Mouse (Mus musculus) hindbrain, embryonic 15.5 days (tissue): ENCODE results near the gene B3glct. TPM values are rescaled to one million over a fixed set of nuclear protein-coding genes. Genes with fewer than 3 reads are reported as not detected.
A peak's percentile ranks its signal among the peaks of the same experiment; 100 is the strongest.

Source experiments
- ATAC-seq: fragments of 200-750 bp; cut with Nextera tagmentation; 2 replicates; pipeline ENCODE4 v1.8.0; 2017; ENCODE audit warnings: low read depth, moderate number of reproducible peaks, moderate TSS enrichment; ENCODE audit not compliant: low FRiP score
- H3K27ac ChIP-seq: fragments of 300-500 bp; sonication (generic); replicated peaks from 2 replicates; pipeline ENCODE4 v1.5.1; 2015; ENCODE audit warnings: mild to moderate bottlenecking, inconsistent platforms
- H3K27me3 ChIP-seq: fragments of 300-500 bp; sonication (generic); 2 replicates; pipeline ENCODE4 v1.6.1; 2015; ENCODE audit warnings: control low read depth, inconsistent platforms
- H3K36me3 ChIP-seq: fragments of 300-500 bp; sonication (generic); 2 replicates; pipeline ENCODE4 v1.6.1; 2015; ENCODE audit warnings: control low read depth, inconsistent platforms
- H3K4me1 ChIP-seq: fragments of 300-500 bp; sonication (generic); replicated peaks from 2 replicates; pipeline ENCODE4 v1.6.1; 2015; ENCODE audit warnings: control low read depth, inconsistent platforms
- H3K4me2 ChIP-seq: fragments of 300-500 bp; sonication (generic); 2 replicates; pipeline ENCODE4 v1.6.1; 2015; ENCODE audit warnings: moderate library complexity, mild to moderate bottlenecking, inconsistent platforms
- H3K4me3 ChIP-seq: fragments of 300-500 bp; sonication (generic); 2 replicates; pipeline ENCODE4 v1.5.1; 2015; ENCODE audit warnings: mild to moderate bottlenecking, inconsistent platforms
- H3K9ac ChIP-seq: fragments of 300-500 bp; sonication (generic); 2 replicates; pipeline ENCODE4 v1.6.1; 2015; ENCODE audit warnings: inconsistent platforms
- H3K9me3 ChIP-seq: fragments of 300-500 bp; sonication (generic); 2 replicates; pipeline ENCODE4 v1.6.1; 2016; ENCODE audit warnings: control low read depth, inconsistent platforms
- WGBS: fragments of 180-500 bp; shearing (Covaris S2); methylation state at CpG from one replicate; pipeline ENCODE4 v1.1.7; 2015; 5-methylcytosine and 5-hydroxymethylcytosine counted together
- polyA plus RNA-seq: library from polyadenylated mRNA; unstranded; fragments of >200 nt; fragmentation: Nextera tagmentation; extraction: Ambion mirVana; gene quantifications from 2 replicates; pipeline ENCODE4 v1.2.1, GENCODE M21; 2015

Gene B3glct
- polyA plus RNA-seq, 1 experiment from 2014 or later: 14.8 TPM

DNA sequence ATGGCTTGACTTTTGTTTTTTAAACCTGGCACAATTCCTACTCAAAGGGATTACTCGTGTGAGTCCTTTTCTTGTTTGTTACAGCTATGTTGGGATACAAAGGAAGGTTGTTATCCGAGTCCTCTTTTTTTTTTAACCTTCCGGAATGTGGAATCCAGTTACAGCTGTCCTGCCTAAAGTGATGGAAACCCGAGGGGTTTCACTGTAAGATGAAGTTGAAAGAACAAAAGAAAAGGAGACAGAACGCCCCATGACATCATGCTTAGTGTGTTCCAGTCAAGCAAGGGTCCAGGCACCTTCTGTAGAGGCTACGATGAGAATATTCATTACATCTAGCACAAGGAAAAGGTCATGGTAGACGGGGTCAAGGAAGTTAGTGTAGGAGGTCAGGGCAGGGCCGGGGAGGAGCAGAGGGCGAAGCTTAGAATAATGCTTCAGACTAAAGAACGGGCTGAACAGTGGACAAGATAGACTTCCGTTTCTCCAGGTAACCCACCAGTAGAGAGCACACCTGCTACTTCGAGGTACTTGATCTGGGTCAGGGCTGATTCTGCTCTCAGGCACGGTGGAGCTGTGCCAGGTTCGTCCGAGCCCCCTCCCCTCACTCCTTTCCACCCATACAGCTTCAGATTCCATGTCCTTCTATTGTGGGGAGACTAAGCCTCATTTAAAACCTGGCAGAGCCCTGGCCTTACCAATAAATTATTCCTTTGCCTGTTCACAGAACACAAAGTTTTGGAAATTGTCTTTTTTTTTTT, 37.7 kb downstream of the B3glct start:
- Histone ChIP-seq H3K4me1 (peaks cover 21% of the 10 kb centered on the region), H3K4me2 (no peak overlapping the region), H3K36me3 (no peaks in the 10 kb centered on the region), H3K9me3 (no peaks in the 10 kb centered on the region), H3K9ac (no peak overlapping the region), H3K4me3 (no peak overlapping the region), H3K27ac (peak overlapping the region; percentile 17; the same call in 1 of the 2 replicates), H3K27me3 (no peaks in the 10 kb centered on the region)
- WGBS: 47% methylated on average over 15 of the region's 15 CpGs
- ATAC-seq: no peak; the same call in 1 of the 2 replicates

- 39% methylated on average over 3 of the region's 3 CpGs for WGBS
- H3K36me3 ChIP-seq: no peaks in the 10 kb centered on the region
- no peak overlapping the region for H3K4me2 ChIP-seq
- H3K27me3 ChIP-seq: no peaks in the 10 kb centered on the region
- no peak overlapping the region for H3K9ac ChIP-seq
- no peaks in the 10 kb centered on the region for H3K9me3 ChIP-seq
- H3K27ac ChIP-seq: no peak overlapping the region
- peaks cover 21% of the 10 kb centered on the region for H3K4me1 ChIP-seq
- no peak overlapping the region for H3K4me3 ChIP-seq
- ATAC-seq: no peak
Measured at GRCm38 (mm10) chr5:149716329-149716690, 38.3 kb downstream of the B3glct start.

- WGBS: 95% methylated on average over 8 of the region's 8 CpGs
- H3K36me3 ChIP-seq: 0 out of 2 replicates have a peak, but pooled peaks cover 3% of the 10 kb centered on the region
- H3K9ac ChIP-seq: no peak overlapping the region
- no peak overlapping the region for H3K4me3 ChIP-seq
- H3K9me3 ChIP-seq: no peaks in the 10 kb centered on the region
- no peaks in the 10 kb centered on the region for H3K4me1 ChIP-seq
- H3K27me3 ChIP-seq: no peaks in the 10 kb centered on the region
- no peak overlapping the region for H3K4me2 ChIP-seq
- H3K27ac ChIP-seq: no peak overlapping the region
- ATAC-seq: no peak
Measured at GRCm38 (mm10) chr5:149731776-149732175, 53.7 kb downstream of the B3glct start.

GRCm38 (mm10) chr5:149737210-149737609, 59.2 kb downstream of the B3glct start:
- Histone ChIP-seq H3K9ac (no peak overlapping the region), H3K4me3 (no peak overlapping the region), H3K27me3 (no peaks in the 10 kb centered on the region), H3K9me3 (no peaks in the 10 kb centered on the region), H3K36me3 (peaks cover 13% of the 10 kb centered on the region; the same call in 1 of the 2 replicates), H3K27ac (no peak overlapping the region), H3K4me2 (no peak overlapping the region), H3K4me1 (no peaks in the 10 kb centered on the region)
- no peak; the same call in 1 of the 2 replicates for ATAC-seq
- WGBS: 96% methylated on average over 1 of the region's 1 CpGs

- H3K36me3 ChIP-seq: peaks cover 11% of the 10 kb centered on the region; the same call in 1 of the 2 replicates
- no peak overlapping the region for H3K27ac ChIP-seq
- no peak overlapping the region for H3K4me2 ChIP-seq
- 94% methylated on average over 7 of the region's 7 CpGs for WGBS
- no peaks in the 10 kb centered on the region for H3K4me1 ChIP-seq
- no peak overlapping the region for H3K9ac ChIP-seq
- no peak overlapping the region for H3K4me3 ChIP-seq
- H3K9me3 ChIP-seq: no peaks in the 10 kb centered on the region
- no peak for ATAC-seq
- H3K27me3 ChIP-seq: no peaks in the 10 kb centered on the region
Measured at GRCm38 (mm10) chr5:149740145-149740544, 62.1 kb downstream of the B3glct start.

DNA sequence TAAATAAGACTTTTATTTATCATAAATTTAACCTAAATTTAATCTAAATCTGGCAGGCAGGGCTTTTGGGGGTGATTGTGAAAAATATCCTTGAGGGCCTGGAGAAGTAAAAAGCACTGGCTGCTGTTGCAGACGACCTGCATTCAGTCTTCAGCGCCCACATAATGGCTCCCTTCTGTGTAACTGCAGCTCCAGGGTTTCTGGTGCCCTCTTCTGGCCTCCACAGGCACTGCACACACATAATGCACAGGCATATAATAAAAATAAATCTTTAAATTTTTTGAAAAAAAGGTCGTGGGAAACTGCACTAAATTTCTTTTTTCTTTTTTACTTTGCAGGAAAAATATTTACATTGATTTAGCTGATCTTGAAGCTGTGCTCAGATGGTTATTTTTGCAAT, 62.7 kb downstream of the B3glct start:
- H3K27ac ChIP-seq: no peak overlapping the region
- 78% methylated on average over 3 of the region's 3 CpGs for WGBS
- no peaks in the 10 kb centered on the region for H3K27me3 ChIP-seq
- H3K4me2 ChIP-seq: no peak overlapping the region
- peaks cover 11% of the 10 kb centered on the region; the same call in 1 of the 2 replicates for H3K36me3 ChIP-seq
- H3K9me3 ChIP-seq: no peaks in the 10 kb centered on the region
- H3K4me1 ChIP-seq: no peaks in the 10 kb centered on the region
- H3K9ac ChIP-seq: no peak overlapping the region
- no peak for ATAC-seq
- no peak overlapping the region for H3K4me3 ChIP-seq

- H3K27me3 ChIP-seq: no peaks in the 10 kb centered on the region
- H3K4me3 ChIP-seq: no peak overlapping the region
- H3K4me1 ChIP-seq: no peaks in the 10 kb centered on the region
- H3K4me2 ChIP-seq: no peak overlapping the region
- H3K36me3 ChIP-seq: peaks cover 8% of the 10 kb centered on the region; the same call in 1 of the 2 replicates
- ATAC-seq: no peak
- no peaks in the 10 kb centered on the region for H3K9me3 ChIP-seq
- H3K27ac ChIP-seq: no peak overlapping the region
- no peak overlapping the region for H3K9ac ChIP-seq
- WGBS: 93% methylated on average over 9 of the region's 9 CpGs
Measured at GRCm38 (mm10) chr5:149742286-149742685, 64.3 kb downstream of the B3glct start.

DNA sequence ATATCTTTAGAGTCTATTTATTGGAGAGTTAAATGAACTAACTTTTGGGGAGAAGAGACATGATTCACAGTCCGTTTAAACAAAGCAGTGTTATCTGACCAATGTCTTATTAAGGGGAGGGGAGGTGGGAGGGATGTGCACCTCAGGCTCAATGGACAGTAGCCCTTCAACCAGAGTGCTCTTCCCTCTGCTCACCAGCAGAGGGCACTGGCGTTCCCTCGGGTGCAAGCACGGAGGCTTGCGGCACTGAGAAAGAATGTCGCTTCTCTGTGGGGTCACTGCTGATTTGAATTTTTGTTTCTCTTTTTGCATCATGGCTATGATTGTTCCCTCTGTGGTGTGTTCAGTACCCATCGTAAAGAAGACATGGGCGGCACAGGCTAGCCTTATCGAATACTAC, 67.0 kb downstream of the B3glct start:
- H3K36me3 ChIP-seq: no peaks in the 10 kb centered on the region
- no peak overlapping the region for H3K27ac ChIP-seq
- H3K4me2 ChIP-seq: no peak overlapping the region
- no peaks in the 10 kb centered on the region for H3K9me3 ChIP-seq
- no peak overlapping the region for H3K9ac ChIP-seq
- no peaks in the 10 kb centered on the region for H3K27me3 ChIP-seq
- H3K4me3 ChIP-seq: no peak overlapping the region
- WGBS: 92% methylated on average over 9 of the region's 9 CpGs
- no peak for ATAC-seq
- H3K4me1 ChIP-seq: no peaks in the 10 kb centered on the region

GRCm38 (mm10) chr5:149748640-149749580, 70.9 kb downstream of the B3glct start:
- 80% methylated on average over 27 of the region's 27 CpGs for WGBS
- no peaks in the 10 kb centered on the region for H3K27me3 ChIP-seq
- no peak for ATAC-seq

GRCm38 (mm10) chr5:149751861-149752260, 73.8 kb downstream of the B3glct start:
- no peak overlapping the region for H3K4me2 ChIP-seq
- no peaks in the 10 kb centered on the region for H3K9me3 ChIP-seq
- no peak for ATAC-seq
- H3K27ac ChIP-seq: no peak overlapping the region
- no peak overlapping the region for H3K9ac ChIP-seq
- H3K4me1 ChIP-seq: 0 out of 2 replicates have a peak, but pooled peaks cover 3% of the 10 kb centered on the region
- WGBS: 42% methylated on average over 5 of the region's 5 CpGs
- no peak overlapping the region for H3K4me3 ChIP-seq
- H3K27me3 ChIP-seq: no peaks in the 10 kb centered on the region
- H3K36me3 ChIP-seq: no peaks in the 10 kb centered on the region

More at GRCm38 (mm10) chr5:149748640-149749580, 70.9 kb downstream of the B3glct start:
- no peak overlapping the region for H3K4me3 ChIP-seq
- no peaks in the 10 kb centered on the region for H3K36me3 ChIP-seq
- 0 out of 2 replicates have a peak, but pooled peaks cover 3% of the 10 kb centered on the region for H3K4me1 ChIP-seq
- H3K9ac ChIP-seq: no peak overlapping the region
- no peaks in the 10 kb centered on the region for H3K9me3 ChIP-seq
- no peak overlapping the region for H3K4me2 ChIP-seq
- H3K27ac ChIP-seq: no peak overlapping the region

DNA sequence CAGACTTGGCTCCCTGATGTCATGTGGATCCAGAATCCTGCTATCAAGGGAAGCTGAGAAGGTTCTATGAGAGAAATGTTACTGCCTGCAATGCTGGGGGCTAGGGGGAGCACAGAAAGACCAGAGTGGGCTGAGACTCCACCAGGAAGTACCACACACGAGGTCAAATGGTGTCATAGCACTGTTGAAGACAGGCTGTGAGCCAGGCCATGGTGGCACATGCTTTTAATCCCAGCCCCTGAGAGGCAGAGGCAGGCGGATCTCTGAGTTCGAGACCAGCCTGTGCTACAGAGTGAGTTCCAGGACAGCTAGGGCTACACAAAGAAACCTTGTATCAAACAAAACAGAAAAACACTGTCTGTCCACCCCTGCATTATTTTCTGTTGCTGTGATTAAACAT, 75.0 kb downstream of the B3glct start:
- no peak for ATAC-seq
- H3K27me3 ChIP-seq: no peaks in the 10 kb centered on the region
- no peak overlapping the region for H3K27ac ChIP-seq
- H3K4me1 ChIP-seq: 0 out of 2 replicates have a peak, but pooled peaks cover 3% of the 10 kb centered on the region
- H3K4me2 ChIP-seq: no peak overlapping the region
- H3K36me3 ChIP-seq: no peaks in the 10 kb centered on the region
- no peaks in the 10 kb centered on the region for H3K9me3 ChIP-seq
- H3K4me3 ChIP-seq: no peak overlapping the region
- WGBS: 86% methylated on average over 3 of the region's 3 CpGs
- H3K9ac ChIP-seq: no peak overlapping the region

- Histone ChIP-seq H3K9ac (no peak overlapping the region), H3K27me3 (no peaks in the 10 kb centered on the region), H3K36me3 (no peaks in the 10 kb centered on the region), H3K4me1 (no peaks in the 10 kb centered on the region), H3K4me2 (no peak overlapping the region), H3K4me3 (no peak overlapping the region), H3K9me3 (no peaks in the 10 kb centered on the region), H3K27ac (no peak overlapping the region)
- WGBS: 84% methylated on average over 8 of the region's 8 CpGs
- no peak for ATAC-seq
Measured at GRCm38 (mm10) chr5:149767116-149767515, 89.1 kb downstream of the B3glct start.
